Mouse (Mus musculus): ENCODE results near the gene Olfr1316. TPM values are rescaled to one million over a fixed set of nuclear protein-coding genes. Genes with fewer than 3 reads are reported as not detected.

The Olfr1316 gene
- not detected in 2 replicates for polyA plus RNA-seq (2015; fragmentation: Nextera tagmentation; extraction: Ambion mirVana)

GRCm38 (mm10) chr2:112134877-112135276, at the start of gene Olfr1316:
TSS of gene Olfr1316 (minus strand) at chr2:112134977.

GRCm38 (mm10) chr2:112153898-112154297, 19.1 kb upstream of the Olfr1316 start, which contains the start of gene Olfr1318:
TSS of gene Olfr1318 (plus strand) at chr2:112154198.

GRCm38 (mm10) chr2:112140029-112140428, 5.3 kb upstream of the Olfr1316 start, which contains the start of gene Olfr1317:
TSS of gene Olfr1317 (plus strand) at chr2:112140329.

GRCm38 (mm10) chr2:112115340-112115739, 19.4 kb downstream of the Olfr1316 start, which contains the start of gene Olfr1315-ps1:
TSS of gene Olfr1315-ps1 (minus strand) at chr2:112115440.

GRCm38 (mm10) chr2:112096681-112097080, 38.1 kb downstream of the Olfr1316 start, which contains the start of gene Olfr1314:
TSS of gene Olfr1314 (minus strand) at chr2:112096781.

GRCm38 (mm10) chr2:112077743-112078142, 57.0 kb downstream of the Olfr1316 start, which contains the start of gene Olfr1313:
TSS of gene Olfr1313 (minus strand) at chr2:112077843.

Other genes starting within 250 kb of the Olfr1316 start
- not detected in 2 replicates for gene Olfr1306, start 218.7 kb downstream of the Olfr1316 start, polyA plus RNA-seq (2015; fragmentation: Nextera tagmentation; extraction: Ambion mirVana)
- gene Olfr1307, start 185.5 kb downstream of the Olfr1316 start, polyA plus RNA-seq (2015; fragmentation: Nextera tagmentation; extraction: Ambion mirVana): 0.01 TPM in 1 of 2 replicates, not detected in the other
- not detected in 2 replicates for gene Olfr1308, start 170.0 kb downstream of the Olfr1316 start, polyA plus RNA-seq (2015; fragmentation: Nextera tagmentation; extraction: Ambion mirVana)
- gene Olfr1309, start 144.7 kb downstream of the Olfr1316 start, polyA plus RNA-seq (2015; fragmentation: Nextera tagmentation; extraction: Ambion mirVana): not detected in 2 replicates
- not detected in 2 replicates for gene Olfr1310, start 122.3 kb downstream of the Olfr1316 start, polyA plus RNA-seq (2015; fragmentation: Nextera tagmentation; extraction: Ambion mirVana)
- gene Olfr1311, start 110.6 kb downstream of the Olfr1316 start, polyA plus RNA-seq (2015; fragmentation: Nextera tagmentation; extraction: Ambion mirVana): not detected in 2 replicates
- not detected in 2 replicates for gene Olfr1312, start 84.7 kb downstream of the Olfr1316 start, polyA plus RNA-seq (2015; fragmentation: Nextera tagmentation; extraction: Ambion mirVana)
- not detected in 2 replicates for gene Olfr1313, start 57.1 kb downstream of the Olfr1316 start, polyA plus RNA-seq (2015; fragmentation: Nextera tagmentation; extraction: Ambion mirVana)
- not detected in 2 replicates for gene Olfr1314, start 38.2 kb downstream of the Olfr1316 start, polyA plus RNA-seq (2015; fragmentation: Nextera tagmentation; extraction: Ambion mirVana)
- gene Olfr1315-ps1, start 19.5 kb downstream of the Olfr1316 start, polyA plus RNA-seq (2015; fragmentation: Nextera tagmentation; extraction: Ambion mirVana): not detected in 2 replicates
- gene Olfr1317, start 5.4 kb upstream of the Olfr1316 start, polyA plus RNA-seq (2015; fragmentation: Nextera tagmentation; extraction: Ambion mirVana): not detected in 2 replicates
- gene Olfr1318, start 19.2 kb upstream of the Olfr1316 start, polyA plus RNA-seq (2015; fragmentation: Nextera tagmentation; extraction: Ambion mirVana): not detected in 2 replicates
- 1.5 and 3.5 TPM in 2 replicates for gene Lpcat4, start 104.5 kb upstream of the Olfr1316 start, polyA plus RNA-seq (2015; fragmentation: Nextera tagmentation; extraction: Ambion mirVana)
- gene Nutm1, start 124.3 kb upstream of the Olfr1316 start, polyA plus RNA-seq (2015; fragmentation: Nextera tagmentation; extraction: Ambion mirVana): not detected in 2 replicates
- 117 and 122 TPM in 2 replicates for gene Nop10, start 126.9 kb upstream of the Olfr1316 start, polyA plus RNA-seq (2015; fragmentation: Nextera tagmentation; extraction: Ambion mirVana)
- 6.3 and 8.6 TPM in 2 replicates for gene Slc12a6, start 130.8 kb upstream of the Olfr1316 start, polyA plus RNA-seq (2015; fragmentation: Nextera tagmentation; extraction: Ambion mirVana)
- gene Gm21985, start 131.3 kb upstream of the Olfr1316 start, polyA plus RNA-seq (2015; fragmentation: Nextera tagmentation; extraction: Ambion mirVana): not detected in 2 replicates
- gene Emc4, start 233.1 kb upstream of the Olfr1316 start, polyA plus RNA-seq (2015; fragmentation: Nextera tagmentation; extraction: Ambion mirVana): 99.7 and 104 TPM in 2 replicates
- 22.0 and 23.5 TPM in 2 replicates for gene Katnbl1, start 244.2 kb upstream of the Olfr1316 start, polyA plus RNA-seq (2015; fragmentation: Nextera tagmentation; extraction: Ambion mirVana)

Measured in skeletal muscle tissue, postnatal 0 days (tissue).